Mouse (Mus musculus): ENCODE measurements at regions not wholly inside any gene's neighbourhood (a gene's known extent, or its start where the extent isn't known, plus 50 kb on each side); places are given as distances from the start of the nearest gene placed in this dataset.

GRCm38 (mm10) chr4:135032461-135032860 is 88.0 kb upstream of the Runx3 start:
- no peak for ATAC-seq (replicated peaks; ENCODE audit: low read depth, poor library complexity, severe bottlenecking)

GRCm38 (mm10) chr4:135033302-135033701 is 87.2 kb upstream of the Runx3 start:
- ATAC-seq (replicated peaks; ENCODE audit: low read depth, poor library complexity, severe bottlenecking), result no peak

GRCm38 (mm10) chr4:135034406-135034805 is 86.0 kb upstream of the Runx3 start:
- peak; percentile 37; the same call in 1 of the 2 replicates for ATAC-seq (replicated peaks; ENCODE audit: low read depth, poor library complexity, severe bottlenecking)

- no peak for ATAC-seq (replicated peaks; ENCODE audit: low read depth, poor library complexity, severe bottlenecking)
These were observed 83.7 kb upstream of the Runx3 start for GRCm38 (mm10) chr4:135036764-135037163.

- peak; percentile 63 for ATAC-seq (replicated peaks; ENCODE audit: low read depth, poor library complexity, severe bottlenecking)
These were observed 81.2 kb upstream of the Runx3 start for GRCm38 (mm10) chr4:135039234-135039633.

GRCm38 (mm10) chr4:135041921-135042320 is 78.5 kb upstream of the Runx3 start:
- ATAC-seq (replicated peaks; ENCODE audit: low read depth, poor library complexity, severe bottlenecking), result no peak

- ATAC-seq (replicated peaks; ENCODE audit: low read depth, poor library complexity, severe bottlenecking), result peak; percentile 51
These were observed 78.0 kb upstream of the Runx3 start for GRCm38 (mm10) chr4:135042501-135042900.

- ATAC-seq (replicated peaks; ENCODE audit: low read depth, poor library complexity, severe bottlenecking), result no peak
These were observed 75.4 kb upstream of the Runx3 start for GRCm38 (mm10) chr4:135045054-135045453.

GRCm38 (mm10) chr4:135046619-135047018 is 73.8 kb upstream of the Runx3 start:
- no peak for ATAC-seq (replicated peaks; ENCODE audit: low read depth, poor library complexity, severe bottlenecking)

GRCm38 (mm10) chr4:135047251-135047650 is 73.2 kb upstream of the Runx3 start:
- ATAC-seq (replicated peaks; ENCODE audit: low read depth, poor library complexity, severe bottlenecking), result peak; percentile 23; the same call in 1 of the 2 replicates

- no peak for ATAC-seq (replicated peaks; ENCODE audit: low read depth, poor library complexity, severe bottlenecking)
These were observed 72.7 kb upstream of the Runx3 start for GRCm38 (mm10) chr4:135047771-135048170.

GRCm38 (mm10) chr4:135049924-135050323 is 70.5 kb upstream of the Runx3 start:
- ATAC-seq (replicated peaks; ENCODE audit: low read depth, poor library complexity, severe bottlenecking), result no peak

GRCm38 (mm10) chr4:135051466-135051865 is 69.0 kb upstream of the Runx3 start:
- no peak for ATAC-seq (replicated peaks; ENCODE audit: low read depth, poor library complexity, severe bottlenecking)

- ATAC-seq (replicated peaks; ENCODE audit: low read depth, poor library complexity, severe bottlenecking), result peak; percentile 53
These were observed 66.9 kb upstream of the Runx3 start for GRCm38 (mm10) chr4:135053585-135053984.

GRCm38 (mm10) chr4:135054353-135054752 is 66.1 kb upstream of the Runx3 start:
- ATAC-seq (replicated peaks; ENCODE audit: low read depth, poor library complexity, severe bottlenecking), result peak; percentile 66

GRCm38 (mm10) chr4:135056371-135056770 is 64.1 kb upstream of the Runx3 start:
- ATAC-seq (replicated peaks; ENCODE audit: low read depth, poor library complexity, severe bottlenecking), result no peak

GRCm38 (mm10) chr4:135057286-135057685 is 63.2 kb upstream of the Runx3 start:
- no peak for ATAC-seq (replicated peaks; ENCODE audit: low read depth, poor library complexity, severe bottlenecking)

GRCm38 (mm10) chr4:135058895-135059294 is 61.6 kb upstream of the Runx3 start:
- peak; percentile 50 for ATAC-seq (replicated peaks; ENCODE audit: low read depth, poor library complexity, severe bottlenecking)

- peak; percentile 30; the same call in 1 of the 2 replicates for ATAC-seq (replicated peaks; ENCODE audit: low read depth, poor library complexity, severe bottlenecking)
These were observed 59.3 kb upstream of the Runx3 start for GRCm38 (mm10) chr4:135061030-135061743.

GRCm38 (mm10) chr4:135066766-135067479 is 53.5 kb upstream of the Runx3 start:
- ATAC-seq (replicated peaks; ENCODE audit: low read depth, poor library complexity, severe bottlenecking), result peak; percentile 59

GRCm38 (mm10) chr4:135067805-135068204 is 52.6 kb upstream of the Runx3 start:
- no peak for ATAC-seq (replicated peaks; ENCODE audit: low read depth, poor library complexity, severe bottlenecking)

Data from common myeloid progenitor, adult 5-6 weeks (primary cell).